Mouse (Mus musculus) spleen, adult 2 months (tissue): ENCODE results near the gene Slc16a3. TPM values are rescaled to one million over a fixed set of nuclear protein-coding genes. Genes with fewer than 3 reads are reported as not detected.

Experiments used
- DNase-seq, 2 experiments: peaks; one replicate each; pipeline versions ENCODE4 v3.0.0 to v3.0.0-alpha.2; 2012 to 2021; ENCODE audit warnings: low spot score in 2 of 2, low read depth in 1 of 2
- H3K27ac ChIP-seq: fragments of 200-500 bp; 2 replicates; pipeline ENCODE4 v1.5.1; 2012; ENCODE audit warnings: low read length, inconsistent platforms; ENCODE audit not compliant: insufficient read depth
- H3K27me3 ChIP-seq: fragments of 200-500 bp; 2 replicates; pipeline ENCODE4 v1.6.1; 2012; ENCODE audit warnings: mild to moderate bottlenecking, moderate library complexity, low read length, inconsistent platforms; ENCODE audit not compliant: control insufficient read depth, insufficient read depth
- H3K36me3 ChIP-seq: fragments of 200-500 bp; 2 replicates; pipeline ENCODE4 v1.6.1; 2012; ENCODE audit warnings: mild to moderate bottlenecking, low read length, inconsistent platforms; ENCODE audit not compliant: control insufficient read depth, insufficient read depth
- H3K4me1 ChIP-seq: fragments of 200-500 bp; 2 replicates; pipeline ENCODE4 v1.6.1; 2011; ENCODE audit warnings: inconsistent platforms; ENCODE audit not compliant: control insufficient read depth, insufficient read depth, insufficient read length
- H3K4me3 ChIP-seq: fragments of 200-500 bp; 2 replicates; pipeline ENCODE4 v1.5.1; 2011; ENCODE audit warnings: mild to moderate bottlenecking, inconsistent platforms; ENCODE audit not compliant: insufficient read depth, insufficient read length; ENCODE audit errors: extremely low read depth
- CTCF ChIP-seq: fragments of 200-500 bp; IDR thresholded peaks from 2 replicates; pipeline ENCODE4 v1.5.1; 2011; ENCODE audit warnings: mild to moderate bottlenecking, inconsistent platforms; ENCODE audit not compliant: insufficient read depth, insufficient read length, insufficient replicate concordance; ENCODE audit errors: extremely low read depth
- POLR2A ChIP-seq: fragments of 200-500 bp; IDR thresholded peaks from 2 replicates; pipeline ENCODE4 v1.6.1; 2011; ENCODE audit warnings: low read depth, low read length, inconsistent platforms
- WGBS: fragments of 180-500 bp; shearing (Covaris S2); methylation state at CpG from one replicate; pipeline ENCODE4 v1.1.7; 2018; 5-methylcytosine and 5-hydroxymethylcytosine counted together
- polyA plus RNA-seq: library from polyadenylated mRNA; depleted of rRNA; stranded (reverse); fragments of >200 nt; gene quantifications from 2 replicates; pipeline ENCODE4 v1.2.3, GENCODE M21; 2012

The Slc16a3 gene
- polyA plus RNA-seq, 1 experiment = 16.1 TPM

GRCm38 (mm10) chr11:120984448-120985330, 36.4 kb downstream of the Slc16a3 start:
- Histone ChIP-seq H3K27me3 (no peaks in the 10 kb centered on the region), H3K4me3 (no peak overlapping the region), H3K27ac (no peak overlapping the region), H3K4me1 (peaks cover 13% of the 10 kb centered on the region), H3K36me3 (peaks cover 31% of the 10 kb centered on the region)
- DNase-seq = no peak
- 91% methylated on average over 4 of the region's 4 CpGs for WGBS
- no peak for TF ChIP-seq POLR2A
- TF ChIP-seq CTCF = no peak

DNA sequence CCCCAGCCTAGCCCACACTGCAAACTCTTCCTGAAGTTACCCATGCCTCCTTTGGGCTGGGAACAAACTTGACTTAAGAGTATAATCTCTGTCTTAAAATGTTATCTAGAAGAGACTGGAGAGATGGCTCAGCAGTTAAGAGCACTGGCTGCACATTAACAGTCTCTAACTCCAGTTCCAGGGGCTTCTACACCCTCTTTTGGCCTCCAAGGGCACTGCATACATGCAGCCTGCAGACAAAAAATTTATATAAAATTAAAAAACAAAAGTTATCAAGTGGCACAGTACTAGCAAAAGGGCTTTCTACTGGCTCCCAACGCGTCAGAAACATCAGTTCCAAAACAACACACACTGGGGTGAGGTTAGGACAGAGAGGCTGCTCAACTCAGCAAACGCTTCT, 39.3 kb downstream of the Slc16a3 start:
- H3K4me1 ChIP-seq = peaks cover 13% of the 10 kb centered on the region

GRCm38 (mm10) chr11:120988410-120988809, 40.1 kb downstream of the Slc16a3 start:
- peaks cover 13% of the 10 kb centered on the region for H3K4me1 ChIP-seq
- no peak for TF ChIP-seq POLR2A
- no peak for TF ChIP-seq CTCF

More for the DNA sequence above, 39.3 kb downstream of the Slc16a3 start:
- 79% methylated on average over 3 of the region's 3 CpGs for WGBS
- H3K27me3 ChIP-seq = no peaks in the 10 kb centered on the region
- peaks cover 13% of the 10 kb centered on the region for H3K36me3 ChIP-seq
- no peak overlapping the region for H3K27ac ChIP-seq
- DNase-seq = no peak
- no peak for TF ChIP-seq POLR2A
- no peak overlapping the region for H3K4me3 ChIP-seq

GRCm38 (mm10) chr11:120989523-120989922, 41.2 kb downstream of the Slc16a3 start:
- Histone ChIP-seq H3K27ac (no peak overlapping the region), H3K4me3 (no peak overlapping the region), H3K36me3 (peaks cover 7% of the 10 kb centered on the region), H3K27me3 (no peaks in the 10 kb centered on the region), H3K4me1 (peaks cover 9% of the 10 kb centered on the region)
- 14% methylated on average over 1 of the region's 1 CpGs for WGBS
- DNase-seq = no peak
- TF ChIP-seq CTCF (no peak), POLR2A (no peak)

More at GRCm38 (mm10) chr11:120988410-120988809, 40.1 kb downstream of the Slc16a3 start:
- Histone ChIP-seq H3K36me3 (peaks cover 9% of the 10 kb centered on the region), H3K27ac (no peak overlapping the region), H3K4me3 (no peak overlapping the region), H3K27me3 (no peaks in the 10 kb centered on the region)
- 74% methylated on average over 4 of the region's 4 CpGs for WGBS
- DNase-seq = no peak

- H3K27me3 ChIP-seq = no peaks in the 10 kb centered on the region
- peak in 1 of 2 experiments; percentile 37 for DNase-seq
- 3% methylated on average over 26 of the region's 35 CpGs for WGBS
- peak overlapping the region; percentile 98 for H3K4me3 ChIP-seq
- peak overlapping the region; percentile 95 for H3K27ac ChIP-seq
- H3K4me1 ChIP-seq = peaks cover 9% of the 10 kb centered on the region
- TF ChIP-seq CTCF = no peak
- TF ChIP-seq POLR2A = no peak
- H3K36me3 ChIP-seq = peaks cover 7% of the 10 kb centered on the region
Measured at GRCm38 (mm10) chr11:120990126-120990781, 42.0 kb downstream of the Slc16a3 start.

DNA sequence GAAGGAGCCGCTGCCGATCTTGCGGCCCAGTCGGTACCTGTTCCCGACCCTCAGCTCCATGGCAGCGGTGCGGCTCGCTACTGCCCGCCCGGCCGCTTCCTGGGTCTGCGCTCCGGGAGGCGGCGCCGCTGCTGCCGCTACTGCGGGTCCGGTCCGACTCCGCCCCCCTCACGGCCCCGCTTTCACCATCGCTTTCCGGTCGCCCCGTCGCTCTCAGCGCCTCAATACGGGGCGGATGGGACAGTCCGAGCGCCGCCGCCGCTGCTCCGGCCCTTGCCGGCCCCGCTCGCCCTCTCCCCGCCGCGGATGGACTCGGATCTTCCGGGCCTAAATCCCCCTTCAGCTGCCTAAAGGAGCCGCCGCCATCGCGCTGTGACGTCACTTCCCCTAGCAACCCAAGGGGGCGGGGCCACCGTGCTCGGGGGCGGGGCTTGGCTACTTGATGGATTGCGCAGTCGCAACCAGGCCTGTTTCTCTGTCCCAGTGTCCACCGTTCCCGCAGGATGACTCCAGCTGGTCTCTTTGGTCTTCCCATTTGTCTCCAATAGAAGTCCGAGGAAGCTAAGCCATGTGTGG, 42.8 kb downstream of the Slc16a3 start, which contains the start of gene Csnk1d:
Gene Csnk1d, minus strand, starts transcription at position 380 of the 576 bp plus-strand sequence.
- Histone ChIP-seq H3K36me3 (peaks cover under 1% of the 10 kb centered on the region; the same call in 1 of the 2 replicates), H3K27ac (peak within 1 kb of the TSS; percentile 95), H3K4me1 (peaks cover 9% of the 10 kb centered on the region; the same call in 1 of the 2 replicates), H3K4me3 (peak within 1 kb of the TSS; percentile 98), H3K27me3 (no peaks in the 10 kb centered on the region)
- under 1% methylated on average over 59 of the region's 59 CpGs for WGBS
- peak; percentile 87 to 97 for DNase-seq
- TF ChIP-seq CTCF = no peak
- peak; percentile 1; the same call in 1 of the 2 replicates for TF ChIP-seq POLR2A
